Mouse (Mus musculus): ENCODE data around the gene Trp53i11. TPM values are rescaled to one million over a fixed set of nuclear protein-coding genes. Genes with fewer than 3 reads are reported as not detected.

The Trp53i11 gene
- polyA plus RNA-seq, 1 experiment = 54.5 TPM

GRCm38 (mm10) chr2:93228480-93228824, 41.1 kb downstream of the Trp53i11 start:
- H3K27ac ChIP-seq (ENCODE audit: insufficient read depth, low read length) = no peak overlapping the region
- WGBS = 67% methylated on average over 5 of the region's 5 CpGs

GRCm38 (mm10) chr2:93232141-93232540, 44.8 kb downstream of the Trp53i11 start:
- H3K27me3 ChIP-seq (ENCODE audit: control insufficient read depth, insufficient read depth, low read length) = no peaks in the 10 kb centered on the region
- peaks cover 8% of the 10 kb centered on the region for H3K4me1 ChIP-seq (ENCODE audit: control insufficient read depth, insufficient read depth, low read length)
- DNase-seq = no peak
- 88% methylated on average over 1 of the region's 1 CpGs for WGBS
- no peak overlapping the region for H3K4me3 ChIP-seq (replicated peaks; ENCODE audit: insufficient read depth, low read depth, low read length)
- TF ChIP-seq POLR2A (IDR thresholded peaks at IDR 0.05; ENCODE audit: borderline replicate concordance, insufficient read depth, low read length) (no peak), CTCF (IDR thresholded peaks at IDR 0.05; ENCODE audit: borderline replicate concordance, insufficient read depth, low read depth, low read length) (no peak)
- no peak overlapping the region for H3K27ac ChIP-seq (ENCODE audit: insufficient read depth, low read length)

More at GRCm38 (mm10) chr2:93228480-93228824, 41.1 kb downstream of the Trp53i11 start:
- H3K4me3 ChIP-seq (replicated peaks; ENCODE audit: insufficient read depth, low read depth, low read length) = no peak overlapping the region
- TF ChIP-seq POLR2A (IDR thresholded peaks at IDR 0.05; ENCODE audit: borderline replicate concordance, insufficient read depth, low read length) (no peak), CTCF (IDR thresholded peaks at IDR 0.05; ENCODE audit: borderline replicate concordance, insufficient read depth, low read depth, low read length) (no peak)
- H3K4me1 ChIP-seq (ENCODE audit: control insufficient read depth, insufficient read depth, low read length) = peaks cover 26% of the 10 kb centered on the region
- H3K27me3 ChIP-seq (ENCODE audit: control insufficient read depth, insufficient read depth, low read length) = no peaks in the 10 kb centered on the region
- DNase-seq = no peak

- no peak overlapping the region for H3K4me3 ChIP-seq (replicated peaks; ENCODE audit: insufficient read depth, low read depth, low read length)
- 100% methylated on average over 1 of the region's 1 CpGs for WGBS
- TF ChIP-seq CTCF (IDR thresholded peaks at IDR 0.05; ENCODE audit: borderline replicate concordance, insufficient read depth, low read depth, low read length) (no peak), POLR2A (IDR thresholded peaks at IDR 0.05; ENCODE audit: borderline replicate concordance, insufficient read depth, low read length) (no peak)
- H3K4me1 ChIP-seq (ENCODE audit: control insufficient read depth, insufficient read depth, low read length) = peaks cover 16% of the 10 kb centered on the region
- no peak overlapping the region for H3K27ac ChIP-seq (ENCODE audit: insufficient read depth, low read length)
- H3K27me3 ChIP-seq (ENCODE audit: control insufficient read depth, insufficient read depth, low read length) = no peaks in the 10 kb centered on the region
- DNase-seq = no peak
Observed at GRCm38 (mm10) chr2:93237055-93237454, 49.7 kb downstream of the Trp53i11 start.

GRCm38 (mm10) chr2:93238864-93239263, 51.5 kb downstream of the Trp53i11 start:
- no peak for DNase-seq
- Histone ChIP-seq H3K4me3 (replicated peaks; ENCODE audit: insufficient read depth, low read depth, low read length) (no peak overlapping the region), H3K27ac (ENCODE audit: insufficient read depth, low read length) (no peak overlapping the region), H3K27me3 (ENCODE audit: control insufficient read depth, insufficient read depth, low read length) (no peaks in the 10 kb centered on the region), H3K4me1 (ENCODE audit: control insufficient read depth, insufficient read depth, low read length) (peaks cover 31% of the 10 kb centered on the region)
- TF ChIP-seq POLR2A (IDR thresholded peaks at IDR 0.05; ENCODE audit: borderline replicate concordance, insufficient read depth, low read length) (no peak), CTCF (IDR thresholded peaks at IDR 0.05; ENCODE audit: borderline replicate concordance, insufficient read depth, low read depth, low read length) (no peak)
- 80% methylated on average over 6 of the region's 6 CpGs for WGBS

GRCm38 (mm10) chr2:93242166-93242565, 54.8 kb downstream of the Trp53i11 start:
- Histone ChIP-seq H3K4me1 (ENCODE audit: control insufficient read depth, insufficient read depth, low read length) (peaks cover 47% of the 10 kb centered on the region), H3K4me3 (replicated peaks; ENCODE audit: insufficient read depth, low read depth, low read length) (no peak overlapping the region), H3K27me3 (ENCODE audit: control insufficient read depth, insufficient read depth, low read length) (no peaks in the 10 kb centered on the region), H3K27ac (ENCODE audit: insufficient read depth, low read length) (peak overlapping the region; percentile 21)
- DNase-seq = peak; percentile 69 to 80
- TF ChIP-seq CTCF (IDR thresholded peaks at IDR 0.05; ENCODE audit: borderline replicate concordance, insufficient read depth, low read depth, low read length) (no peak), POLR2A (IDR thresholded peaks at IDR 0.05; ENCODE audit: borderline replicate concordance, insufficient read depth, low read length) (no peak)
- WGBS = 21% methylated on average over 5 of the region's 5 CpGs

GRCm38 (mm10) chr2:93243439-93244089, 56.2 kb downstream of the Trp53i11 start:
- peak; percentile 75 to 79 for DNase-seq
- no peaks in the 10 kb centered on the region for H3K27me3 ChIP-seq (ENCODE audit: control insufficient read depth, insufficient read depth, low read length)
- no peak overlapping the region for H3K4me3 ChIP-seq (replicated peaks; ENCODE audit: insufficient read depth, low read depth, low read length)
- TF ChIP-seq CTCF (IDR thresholded peaks at IDR 0.05; ENCODE audit: borderline replicate concordance, insufficient read depth, low read depth, low read length) (no peak), POLR2A (IDR thresholded peaks at IDR 0.05; ENCODE audit: borderline replicate concordance, insufficient read depth, low read length) (no peak)
- H3K4me1 ChIP-seq (ENCODE audit: control insufficient read depth, insufficient read depth, low read length) = peaks cover 50% of the 10 kb centered on the region
- H3K27ac ChIP-seq (ENCODE audit: insufficient read depth, low read length) = peak overlapping the region; percentile 21
- 19% methylated on average over 11 of the region's 11 CpGs for WGBS

GRCm38 (mm10) chr2:93244090-93244443, 56.7 kb downstream of the Trp53i11 start:
- Histone ChIP-seq H3K27me3 (ENCODE audit: control insufficient read depth, insufficient read depth, low read length) (no peaks in the 10 kb centered on the region), H3K4me3 (replicated peaks; ENCODE audit: insufficient read depth, low read depth, low read length) (no peak overlapping the region), H3K4me1 (ENCODE audit: control insufficient read depth, insufficient read depth, low read length) (peaks cover 49% of the 10 kb centered on the region), H3K27ac (ENCODE audit: insufficient read depth, low read length) (peak overlapping the region; percentile 21)
- DNase-seq = peak; percentile 57 to 76
- no peak for TF ChIP-seq CTCF (IDR thresholded peaks at IDR 0.05; ENCODE audit: borderline replicate concordance, insufficient read depth, low read depth, low read length)
- TF ChIP-seq POLR2A (IDR thresholded peaks at IDR 0.05; ENCODE audit: borderline replicate concordance, insufficient read depth, low read length) = no peak
- WGBS = 25% methylated on average over 8 of the region's 8 CpGs

- TF ChIP-seq POLR2A (IDR thresholded peaks at IDR 0.05; ENCODE audit: borderline replicate concordance, insufficient read depth, low read length) = no peak
- no peak for TF ChIP-seq CTCF (IDR thresholded peaks at IDR 0.05; ENCODE audit: borderline replicate concordance, insufficient read depth, low read depth, low read length)
- H3K27ac ChIP-seq (ENCODE audit: insufficient read depth, low read length) = no peak overlapping the region
- H3K4me1 ChIP-seq (ENCODE audit: control insufficient read depth, insufficient read depth, low read length) = peaks cover 29% of the 10 kb centered on the region
- H3K27me3 ChIP-seq (ENCODE audit: control insufficient read depth, insufficient read depth, low read length) = no peaks in the 10 kb centered on the region
- no peak overlapping the region for H3K4me3 ChIP-seq (replicated peaks; ENCODE audit: insufficient read depth, low read depth, low read length)
- no peak for DNase-seq
- WGBS = 85% methylated on average over 6 of the region's 6 CpGs
Observed at GRCm38 (mm10) chr2:93249058-93249457, 61.7 kb downstream of the Trp53i11 start.

All from cerebellum, adult 2 months (tissue).